Mouse (Mus musculus): ENCODE results near the gene Adcy2. TPM values are rescaled to one million over a fixed set of nuclear protein-coding genes. Genes with fewer than 3 reads are reported as not detected.

Gene Adcy2
- total RNA-seq (2021): 100 to 1,000 TPM in 1 of 2 experiments, 10 to 100 TPM in 1; 82.1 to 127 TPM
- long read RNA-seq, experiment 1, full-length matches to known transcripts: 111 of 163 reads
- long read RNA-seq, experiment 1, partial matches to known transcripts: 29 of 163 reads
- long read RNA-seq, experiment 1, other reads (novel, unspliced or antisense): 23 of 163 reads
- long read RNA-seq, experiment 2, full-length matches to known transcripts: 56 of 70 reads
- long read RNA-seq, experiment 2, partial matches to known transcripts: 8 of 70 reads
- long read RNA-seq, experiment 2, other reads (novel, unspliced or antisense): 6 of 70 reads

GRCm38 (mm10) chr13:68998918-68999801 is at the start of gene Adcy2:
Adcy2 (minus strand) TSS chr13:68999541.
- DNase-seq (ENCODE audit: low spot score in 2 of 2): peak; percentile 53 to 73

- DNase-seq (ENCODE audit: low spot score in 2 of 2): peak in 1 of 2 experiments; percentile 5
Measured at GRCm38 (mm10) chr13:69036991-69037597, 37.8 kb upstream of the Adcy2 start.

DNA sequence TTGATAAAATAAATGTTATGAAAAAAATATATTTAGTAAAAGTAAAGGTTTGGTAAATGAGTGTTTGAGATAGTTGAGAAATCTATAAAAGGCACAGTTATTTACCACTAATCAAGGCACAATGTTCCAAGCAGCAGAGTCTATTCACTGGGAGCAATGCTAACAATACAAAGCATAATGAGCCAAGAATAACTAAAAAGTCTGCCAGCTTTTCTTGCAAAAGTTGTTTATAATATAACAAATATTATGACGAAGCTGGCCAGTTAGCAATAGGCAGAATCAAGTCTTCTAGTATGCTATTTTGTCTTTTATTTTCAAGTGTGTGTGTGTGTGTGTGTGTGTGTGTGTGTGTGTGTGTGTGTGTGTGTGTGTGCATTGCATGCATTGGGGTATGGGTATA is 35.3 kb upstream of the Adcy2 start:
- DNase-seq (ENCODE audit: low spot score in 2 of 2): no peak

GRCm38 (mm10) chr13:69033532-69033931 is 34.2 kb upstream of the Adcy2 start:
- no peak for DNase-seq (ENCODE audit: low spot score in 2 of 2)

- DNase-seq (ENCODE audit: low spot score in 2 of 2): no peak
Measured at GRCm38 (mm10) chr13:69029078-69029757, 29.9 kb upstream of the Adcy2 start.

- no peak for DNase-seq (ENCODE audit: low spot score in 2 of 2)
Measured at GRCm38 (mm10) chr13:69024964-69025363, 25.6 kb upstream of the Adcy2 start.

GRCm38 (mm10) chr13:69023239-69023638 is 23.9 kb upstream of the Adcy2 start:
- no peak for DNase-seq (ENCODE audit: low spot score in 2 of 2)

GRCm38 (mm10) chr13:69020574-69020973 is 21.2 kb upstream of the Adcy2 start:
- no peak for DNase-seq (ENCODE audit: low spot score in 2 of 2)

GRCm38 (mm10) chr13:69006915-69007314 is 7.6 kb upstream of the Adcy2 start:
- DNase-seq (ENCODE audit: low spot score in 2 of 2): no peak

GRCm38 (mm10) chr13:69006091-69006490 is 6.8 kb upstream of the Adcy2 start:
- DNase-seq (ENCODE audit: low spot score in 2 of 2): peak in 1 of 2 experiments; percentile 42

GRCm38 (mm10) chr13:69004406-69004805 is 5.1 kb upstream of the Adcy2 start:
- no peak for DNase-seq (ENCODE audit: low spot score in 2 of 2)

GRCm38 (mm10) chr13:69002631-69003030 is 3.3 kb upstream of the Adcy2 start:
- no peak for DNase-seq (ENCODE audit: low spot score in 2 of 2)

GRCm38 (mm10) chr13:69002173-69002572 is 2.8 kb upstream of the Adcy2 start:
- DNase-seq (ENCODE audit: low spot score in 2 of 2): peak; percentile 78 to 82

DNA sequence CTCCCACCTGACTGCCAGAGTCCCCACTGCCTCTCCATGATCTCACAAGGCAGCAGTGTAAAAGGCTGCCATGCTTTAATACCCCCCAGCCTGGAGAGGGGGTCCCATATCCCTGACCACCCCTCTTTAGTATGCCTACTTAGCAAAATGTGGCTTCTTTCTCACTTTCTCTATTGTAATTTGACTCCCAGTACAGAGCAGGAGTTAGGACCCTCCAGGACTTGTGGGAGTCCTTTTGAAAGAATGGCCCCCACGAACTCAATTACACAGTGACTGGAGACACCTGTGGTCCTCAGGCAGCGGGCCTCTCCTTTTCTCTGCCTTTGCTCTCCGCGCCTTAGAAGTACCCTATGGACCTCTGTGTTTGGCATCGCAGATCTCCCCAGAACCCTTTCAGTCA is 485 bp upstream of the Adcy2 start:
- DNase-seq (ENCODE audit: low spot score in 2 of 2): no peak

DNA sequence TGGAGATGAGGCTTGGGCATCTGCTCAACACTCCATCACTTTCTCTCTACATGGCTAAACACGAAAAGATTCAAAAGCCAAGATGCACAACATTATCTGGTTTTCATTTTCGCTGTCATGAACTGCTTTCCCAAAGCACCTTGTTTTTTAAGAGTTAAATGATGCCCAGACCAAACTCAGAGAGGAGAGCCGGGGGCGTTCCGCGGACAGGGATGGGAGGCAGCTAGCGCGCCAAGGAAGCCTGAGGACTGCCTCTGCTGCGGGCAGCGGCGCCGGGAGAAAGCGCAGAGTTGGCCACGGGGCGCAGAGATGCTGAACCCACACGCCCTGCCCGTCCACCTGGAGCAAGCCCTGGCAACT is 803 bp downstream of the Adcy2 start:
- DNase-seq (ENCODE audit: low spot score in 2 of 2): peak; percentile 59 to 70

DNA sequence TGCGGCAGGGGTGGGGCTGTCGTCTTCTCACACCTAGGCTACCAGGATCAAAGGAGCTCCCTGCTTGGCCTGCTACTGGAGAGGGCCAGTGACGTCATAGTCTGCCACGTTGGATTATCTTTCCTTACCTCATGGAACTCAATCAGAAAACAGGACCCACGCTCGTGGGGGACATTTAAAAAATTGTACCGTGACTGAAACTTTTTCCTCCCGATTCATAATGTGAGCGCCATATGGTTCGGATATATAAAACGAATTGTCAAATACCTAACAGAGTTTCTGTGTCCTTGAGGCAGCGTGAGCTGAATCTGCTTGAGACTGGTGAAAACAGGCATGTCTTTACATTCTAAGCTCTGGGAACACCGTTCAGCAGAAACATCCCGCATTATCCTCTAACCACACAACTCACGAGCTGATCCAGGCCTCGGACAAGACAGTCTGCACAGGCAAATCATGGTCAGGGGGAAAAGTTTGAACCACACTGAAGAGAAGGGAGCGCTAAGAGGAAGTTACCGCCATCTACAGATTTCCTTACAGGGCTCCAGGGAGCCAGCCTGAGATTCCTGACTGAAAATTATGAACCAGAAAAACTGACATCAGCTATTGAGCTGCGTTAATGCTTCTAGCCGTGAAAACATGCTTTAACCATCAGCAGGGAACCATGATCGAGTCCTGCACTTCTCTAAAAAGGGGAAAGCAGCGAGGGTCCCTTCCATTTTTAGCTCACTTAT is 1.4 kb downstream of the Adcy2 start:
- DNase-seq (ENCODE audit: low spot score in 2 of 2): peak; percentile 47 to 51

- no peak for DNase-seq (ENCODE audit: low spot score in 2 of 2)
Measured at GRCm38 (mm10) chr13:68997386-68997785, 2.0 kb downstream of the Adcy2 start.

- DNase-seq (ENCODE audit: low spot score in 2 of 2): no peak
Measured at GRCm38 (mm10) chr13:68996661-68997060, 2.7 kb downstream of the Adcy2 start.

DNA sequence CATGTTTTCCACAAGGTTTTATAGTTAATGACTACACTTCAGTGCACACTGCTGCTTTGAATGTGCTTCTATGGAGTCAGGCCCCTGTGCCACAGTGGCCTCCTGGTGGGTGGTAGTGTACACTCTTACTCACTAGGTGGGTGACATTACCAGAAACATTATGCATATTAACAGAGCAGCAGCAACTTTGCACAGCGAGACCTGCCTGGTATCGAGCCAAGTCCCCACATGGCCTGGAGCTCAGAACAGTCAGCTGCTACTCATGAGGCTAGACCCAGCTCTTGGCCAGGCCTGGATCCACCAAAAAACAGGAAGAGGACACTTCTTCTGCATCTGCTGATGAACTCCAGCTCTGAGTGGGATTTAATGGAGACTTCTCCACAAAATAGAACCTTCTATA is 13.6 kb downstream of the Adcy2 start:
- no peak for DNase-seq (ENCODE audit: low spot score in 2 of 2)

DNA sequence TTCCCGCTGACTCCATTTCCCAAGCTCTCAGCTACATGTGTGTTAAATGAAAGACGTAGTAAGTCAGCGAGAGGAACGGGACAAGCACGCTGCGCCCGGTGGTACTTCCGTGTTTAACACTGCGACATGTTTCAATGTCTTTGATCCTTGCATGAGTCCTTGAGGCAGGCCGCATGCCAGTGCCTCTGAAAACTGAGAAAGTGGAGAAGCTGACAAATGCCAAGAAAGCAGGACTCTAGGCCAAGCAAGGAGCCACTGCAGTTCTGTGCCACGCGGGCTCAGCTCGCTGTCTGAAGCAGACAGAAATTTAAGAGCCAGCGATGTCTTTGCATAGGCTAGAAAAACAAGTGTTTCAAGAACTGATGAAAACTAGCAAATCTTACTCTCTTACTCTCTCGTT is 15.3 kb downstream of the Adcy2 start:
- DNase-seq (ENCODE audit: low spot score in 2 of 2): no peak

- no peak for DNase-seq (ENCODE audit: low spot score in 2 of 2)
Measured at GRCm38 (mm10) chr13:68981048-68981447, 18.3 kb downstream of the Adcy2 start.

Measured in left cerebral cortex, adult 18-20 months (tissue).